Mouse (Mus musculus) megakaryocyte, embryonic 14.5 days (primary cell): ENCODE measurements around the gene Kcnj6.

ENCODE experiments used
- FLI1 ChIP-seq: IDR thresholded peaks from 2 replicates; pipeline ENCODE4 v1.6.1; 2012; ENCODE audit warnings: low read length, inconsistent platforms, mixed read lengths
- GATA1 ChIP-seq: IDR thresholded peaks from 3 replicates; pipeline ENCODE4 v1.6.1; 2012; ENCODE audit warnings: mixed read lengths, low read length, inconsistent platforms, borderline replicate concordance

- TF ChIP-seq FLI1 (no peak), GATA1 (no peak)
Measured at GRCm38 (mm10) chr16:94724747-94725211, 272.7 kb downstream of the Kcnj6 start.
